Mouse (Mus musculus) cerebellum, postnatal 36 days (tissue): ENCODE measurements around the gene Cdhr2.

Experiments used
- DNase-seq, 2 experiments: peaks; one replicate each; pipeline ENCODE4 v3.0.0; 2021 to 2022; ENCODE audit warnings: mixed read lengths in 2 of 2

Gene Cdhr2

GRCm38 (mm10) chr13:54753733-54754132 lies 52.5 kb downstream of the Cdhr2 start:
- DNase-seq = no peak

GRCm38 (mm10) chr13:54754169-54755080 lies 53.2 kb downstream of the Cdhr2 start:
- no peak for DNase-seq

- no peak for DNase-seq
These were observed 54.1 kb downstream of the Cdhr2 start for GRCm38 (mm10) chr13:54755201-54755830.

- DNase-seq = no peak
These were observed 55.0 kb downstream of the Cdhr2 start for GRCm38 (mm10) chr13:54756156-54756712.

- peak; percentile 71 to 83 for DNase-seq
These were observed 56.0 kb downstream of the Cdhr2 start for GRCm38 (mm10) chr13:54757093-54757830.

- peak; percentile 96 to 98 for DNase-seq
These were observed 56.9 kb downstream of the Cdhr2 start for GRCm38 (mm10) chr13:54758045-54758755.

- DNase-seq = no peak
These were observed 57.7 kb downstream of the Cdhr2 start for GRCm38 (mm10) chr13:54758756-54759470.

- DNase-seq = no peak
These were observed 58.2 kb downstream of the Cdhr2 start for GRCm38 (mm10) chr13:54759496-54759895.

GRCm38 (mm10) chr13:54760164-54760795 lies 59.0 kb downstream of the Cdhr2 start:
- peak; percentile 53 to 63 for DNase-seq

- DNase-seq = no peak
These were observed 59.6 kb downstream of the Cdhr2 start for GRCm38 (mm10) chr13:54760906-54761305.

GRCm38 (mm10) chr13:54765281-54766191 lies 64.3 kb downstream of the Cdhr2 start:
- peak; percentile 67 to 73 for DNase-seq

GRCm38 (mm10) chr13:54766192-54766768 lies 65.0 kb downstream of the Cdhr2 start, which contains the start of gene Sncb:
Gene Sncb, minus strand, starts transcription at chr13:54766595.
- peak; percentile 89 to 93 for DNase-seq

- no peak for DNase-seq
These were observed 65.8 kb downstream of the Cdhr2 start for GRCm38 (mm10) chr13:54767012-54767411.

- peak; percentile 83 for DNase-seq
These were observed 79.3 kb downstream of the Cdhr2 start for GRCm38 (mm10) chr13:54780592-54780991.

- no peak for DNase-seq
These were observed 79.8 kb downstream of the Cdhr2 start for GRCm38 (mm10) chr13:54781086-54781485.

- DNase-seq = no peak
These were observed 82.0 kb downstream of the Cdhr2 start for GRCm38 (mm10) chr13:54783235-54783634.

GRCm38 (mm10) chr13:54783698-54784097 lies 82.4 kb downstream of the Cdhr2 start, which contains the start of gene Eif4e1b:
Gene Eif4e1b, plus strand, starts transcription at chr13:54783998.
- no peak for DNase-seq
